Mouse (Mus musculus) gastrocnemius, adult 2 months (tissue): ENCODE data around the gene Plod1. TPM values are rescaled to one million over a fixed set of nuclear protein-coding genes. Genes with fewer than 3 reads are reported as not detected.
"Not testable (repeated sequence)": the region's sequence is repeated elsewhere in the genome, so short reads cannot be mapped to it uniquely, and the experiment has no call there.

Experiments
- DNase-seq: peaks from one replicate; pipeline ENCODE4 v3.0.0; 2022
- H3K27ac ChIP-seq: fragments of 200-600 bp; 2 replicates; pipeline ENCODE4 v1.8.1; 2022; ENCODE audit warnings: mild to moderate bottlenecking
- H3K4me3 ChIP-seq: fragments of 200-600 bp; 2 replicates; pipeline ENCODE4 v1.8.1; 2022; ENCODE audit warnings: mild to moderate bottlenecking, moderate library complexity
- CTCF ChIP-seq: fragments of 200-600 bp; IDR thresholded peaks from 2 replicates; pipeline ENCODE4 v1.8.1; 2022; ENCODE audit warnings: antibody characterized with exemption, mild to moderate bottlenecking, moderate library complexity
- intact Hi-C: fragments of 180-260 bp; cut with DNase I; formaldehyde crosslinking; loops from one replicate; pipeline ENCODE4 v1.15.1; 2025
- total RNA-seq, 2 experiments: library from RNA; stranded (reverse); gene quantifications; 2 replicates each; pipeline ENCODE4 v1.2.3; 2021

Gene Plod1
- total RNA-seq, 2 experiments from 2014 or later, result 17.1 to 25.9 TPM

DNA sequence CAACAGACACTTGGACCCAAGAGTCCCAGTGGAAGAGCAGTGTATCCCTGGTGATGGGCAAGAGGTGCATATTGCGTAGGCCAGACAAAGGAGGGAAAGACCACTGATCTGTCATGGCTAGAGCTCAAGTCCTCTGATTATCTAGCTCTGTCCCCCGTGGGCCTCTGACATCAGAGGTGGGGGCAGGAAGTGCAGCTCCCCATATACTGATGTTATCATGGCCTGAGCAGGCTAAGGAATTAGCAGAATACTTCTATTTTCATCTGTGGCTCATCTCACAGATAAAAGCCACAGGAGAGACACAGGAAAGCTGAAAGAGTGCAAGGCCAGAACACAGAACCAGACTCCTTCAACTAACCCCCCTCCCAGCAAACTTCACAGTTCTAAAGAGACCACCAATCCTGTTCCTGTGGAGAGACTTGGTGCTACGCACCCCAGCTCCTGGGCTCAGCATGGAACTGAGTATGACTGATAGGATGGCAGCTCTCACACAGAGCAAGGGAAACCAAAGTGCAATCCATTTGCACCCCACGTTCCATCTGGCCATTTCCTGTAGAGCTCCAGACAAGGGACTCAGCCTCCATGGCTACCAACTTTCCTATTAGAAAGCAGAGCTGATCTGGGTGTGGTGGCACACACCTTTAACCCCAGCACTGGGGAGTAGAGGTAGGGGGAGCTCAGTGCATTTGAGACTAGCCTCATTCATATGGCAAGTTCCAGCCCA, 60.6 kb downstream of the Plod1 start:
- no peak for DNase-seq
- intact Hi-C loops, result no loop called here
- H3K27ac ChIP-seq, result no peak overlapping the region
- H3K4me3 ChIP-seq, result no peak overlapping the region
- no peak for TF ChIP-seq CTCF

DNA sequence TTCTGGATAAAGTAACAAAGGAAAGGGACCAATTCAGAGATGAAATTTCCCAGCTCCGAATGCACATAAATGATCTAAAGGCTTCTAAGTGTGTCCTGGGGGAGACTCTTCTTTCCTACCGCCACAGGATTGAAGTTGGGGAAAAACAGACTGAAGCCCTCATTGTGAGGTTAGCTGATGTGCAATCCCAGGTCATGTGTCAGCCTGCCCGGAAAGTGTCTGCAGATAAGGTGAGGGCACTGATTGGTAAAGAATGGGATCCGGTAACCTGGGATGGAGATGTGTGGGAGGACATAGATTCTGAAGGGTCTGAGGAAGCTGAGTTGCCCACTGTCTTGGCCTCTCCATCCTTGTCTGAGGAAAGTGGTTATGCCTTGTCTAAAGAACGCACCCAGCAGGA, 67.3 kb downstream of the Plod1 start:
- no peak for TF ChIP-seq CTCF
- peak overlapping the region; percentile 96 for H3K4me3 ChIP-seq
- no peak for DNase-seq
- intact Hi-C loops, result loop anchor here (2.0 kb wide), 1 partner anchor 28 kb away; no protein-coding TSS in a partner anchor
- H3K27ac ChIP-seq, result peak overlapping the region; percentile 91

DNA sequence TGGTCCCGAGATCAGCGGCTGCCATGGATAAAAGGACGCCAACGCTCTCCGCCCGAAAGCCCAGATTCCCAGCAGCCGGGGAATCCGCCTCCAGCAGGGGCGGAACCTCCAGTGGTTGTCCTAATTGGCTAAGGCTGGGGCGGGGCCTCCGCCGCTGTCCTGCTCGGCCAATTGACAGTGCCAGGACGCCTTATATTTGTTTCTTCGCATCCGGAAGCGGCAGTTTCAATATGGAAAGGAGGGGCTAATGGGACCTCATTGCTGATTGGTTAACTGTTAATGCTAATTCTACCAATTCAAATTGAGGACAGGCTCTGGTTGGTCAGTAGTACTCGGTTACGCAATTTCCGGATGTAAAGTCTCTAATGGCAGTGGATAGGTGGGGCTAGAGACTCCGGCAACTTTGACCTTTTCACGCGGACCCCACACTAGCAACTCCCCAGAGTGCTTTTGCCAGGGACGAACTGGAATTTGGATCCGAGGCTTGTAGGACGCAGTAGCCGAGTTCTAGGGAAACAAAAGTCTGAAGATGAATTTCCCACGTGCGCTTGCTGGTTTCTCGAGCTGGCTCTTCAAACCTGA, 68.0 kb downstream of the Plod1 start, which contains the start of the genes Miip and Fv1:
Gene Miip, minus strand, starts transcription at position 367 of the 582 bp plus-strand sequence.
Gene Fv1, plus strand, starts transcription at position 530 of the 582 bp plus-strand sequence.
- Histone ChIP-seq H3K27ac (peak within 1 kb of the TSS; percentile 91), H3K4me3 (peak within 1 kb of the TSS; percentile 96)
- peak; percentile 9; the same call in 1 of the 2 replicates for TF ChIP-seq CTCF
- intact Hi-C loops, result loop anchor here (2.0 kb wide), 1 partner anchor 28 kb away; no protein-coding TSS in a partner anchor
- peak; percentile 97 for DNase-seq

DNA sequence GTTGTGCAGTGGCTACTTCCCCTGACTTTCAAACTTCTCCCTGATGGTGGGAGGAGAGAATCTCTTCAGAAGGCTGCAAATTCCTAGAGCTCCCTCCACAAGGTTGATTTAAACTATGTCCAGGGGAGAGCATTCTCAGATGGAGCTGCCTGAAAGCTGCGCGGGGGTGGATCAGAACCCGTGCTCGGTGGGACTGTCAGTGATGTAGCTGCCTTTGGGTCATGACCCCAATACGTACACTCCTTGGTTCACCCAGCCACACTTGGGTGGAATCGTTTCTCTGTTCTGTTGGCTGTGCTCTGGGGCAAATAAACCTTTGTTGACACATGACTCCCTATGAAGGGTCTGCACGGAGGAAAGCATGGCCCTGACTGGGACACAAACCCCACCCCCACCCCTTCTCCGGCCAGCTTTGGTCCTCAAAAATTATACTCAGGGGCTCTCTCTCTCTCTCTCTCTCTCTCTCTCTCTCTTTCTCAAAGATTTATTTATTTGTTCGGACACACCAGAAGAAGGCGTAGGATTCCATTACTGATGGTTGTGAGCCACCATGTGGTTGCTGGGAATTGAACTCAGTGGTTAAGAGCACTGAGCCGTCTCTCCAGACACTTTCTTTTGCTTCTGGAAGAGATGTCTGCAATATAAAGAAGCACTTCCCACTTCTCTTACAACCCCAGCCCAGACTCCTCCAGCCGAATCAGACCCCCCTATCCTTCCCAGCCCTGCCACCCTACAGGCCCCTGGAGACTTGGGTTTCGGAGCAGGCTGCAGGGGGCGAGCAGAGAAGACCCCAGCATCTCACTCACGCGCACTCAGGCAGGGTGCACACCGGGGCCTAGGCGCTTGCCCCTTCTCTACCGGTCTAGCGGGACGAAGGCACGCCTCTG, 68.8 kb downstream of the Plod1 start:
- intact Hi-C loops, result loop anchor here (2.0 kb wide), 1 partner anchor 29 kb away; no protein-coding TSS in a partner anchor
- TF ChIP-seq CTCF, result no peak
- peak overlapping the region; percentile 96 for H3K4me3 ChIP-seq
- peak overlapping the region; percentile 91 for H3K27ac ChIP-seq
- no peak for DNase-seq

DNA sequence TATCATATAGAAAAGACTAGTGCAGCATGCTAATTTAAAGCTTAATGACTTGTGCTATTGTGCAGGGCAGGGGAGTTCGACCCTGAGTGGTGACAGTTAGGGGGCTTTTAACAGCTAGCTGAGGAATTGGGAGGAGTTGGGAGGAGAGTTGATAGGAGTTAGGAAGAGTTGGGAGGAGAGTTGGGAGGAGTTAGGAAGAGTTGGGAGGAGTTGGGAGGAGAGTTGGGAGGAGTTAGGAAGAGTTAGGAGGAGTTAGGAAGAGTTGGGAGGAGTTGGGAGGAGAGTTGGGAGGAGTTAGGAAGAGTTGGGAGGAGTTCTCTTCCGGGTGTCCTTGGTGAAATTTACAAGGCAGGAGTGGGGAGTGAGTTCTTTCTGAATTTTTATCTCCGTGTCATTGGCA, 69.8 kb downstream of the Plod1 start:
- DNase-seq, intact Hi-C loops, H3K4me3 ChIP-seq, H3K27ac ChIP-seq: not testable (repeated sequence)

DNA sequence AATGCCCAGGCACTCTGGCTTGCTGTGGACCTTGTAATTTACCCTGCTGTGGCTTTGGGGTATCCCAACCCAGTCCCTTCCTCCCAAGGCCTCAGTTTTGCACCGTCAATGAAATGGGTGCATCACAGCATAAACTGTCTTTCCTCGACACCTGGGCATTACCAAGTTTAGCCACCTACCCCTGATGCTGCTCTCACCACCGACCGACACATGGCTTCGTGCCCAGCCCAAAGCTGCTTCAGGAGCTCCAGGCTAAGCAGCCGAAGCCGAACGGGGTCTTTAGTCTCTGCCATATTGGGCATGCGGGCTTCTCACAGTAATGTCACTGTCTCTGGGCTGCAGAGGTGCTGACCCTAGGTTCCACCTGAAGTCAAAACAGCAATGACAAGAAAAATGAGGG, 70.5 kb downstream of the Plod1 start:
- DNase-seq, result no peak
- H3K27ac ChIP-seq, result no peak overlapping the region
- intact Hi-C loops, result no loop called here
- no peak overlapping the region for H3K4me3 ChIP-seq
- no peak for TF ChIP-seq CTCF

DNA sequence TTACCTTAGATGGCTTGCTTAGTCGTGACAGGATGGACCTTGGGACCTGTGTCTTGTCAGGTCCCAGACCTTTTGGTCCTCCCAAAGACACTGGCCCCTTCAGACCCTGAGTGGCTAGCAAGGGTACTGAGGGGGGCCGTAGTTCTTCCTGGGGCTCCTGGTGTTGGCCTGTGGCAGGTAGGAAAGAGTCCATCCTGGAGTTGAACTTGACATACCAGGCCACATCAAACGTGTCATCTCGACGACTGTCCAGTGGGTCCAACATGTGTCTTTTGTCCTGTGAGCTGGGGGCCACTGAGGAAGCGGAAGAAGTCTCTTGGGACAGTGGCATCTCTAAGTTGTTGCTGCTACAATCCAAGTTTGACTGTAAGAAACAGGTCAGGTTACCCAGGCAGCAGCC, 70.9 kb downstream of the Plod1 start:
- Histone ChIP-seq H3K27ac (no peak overlapping the region), H3K4me3 (no peak overlapping the region)
- intact Hi-C loops, result no loop called here
- DNase-seq, result no peak
- no peak for TF ChIP-seq CTCF

DNA sequence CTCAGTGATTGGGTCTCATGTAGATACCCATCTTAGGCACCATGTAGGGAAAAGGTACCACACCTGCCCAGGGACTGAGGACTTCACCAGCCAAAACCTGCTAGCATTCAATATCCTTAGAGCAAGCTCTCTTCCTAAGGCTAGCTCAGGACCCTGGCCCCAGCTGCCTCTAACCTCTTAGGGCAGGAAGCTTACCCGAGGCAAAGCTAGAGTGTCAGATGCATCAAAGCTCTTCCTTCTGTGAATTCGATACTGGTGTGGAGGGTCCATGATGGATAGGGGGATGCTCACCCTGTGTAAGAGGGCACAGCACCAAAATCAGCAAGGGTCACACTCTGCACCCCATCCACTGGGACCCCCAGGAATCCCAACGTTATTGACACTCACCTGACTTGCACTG, 74.5 kb downstream of the Plod1 start:
- no peak for DNase-seq
- H3K4me3 ChIP-seq, result no peak overlapping the region
- no peak overlapping the region for H3K27ac ChIP-seq
- no peak for TF ChIP-seq CTCF
- intact Hi-C loops, result no loop called here

Other genes with a start within 250 kb of the Plod1 start
- gene Zfp534, start 234.2 kb downstream of the Plod1 start, total RNA-seq, result not detected
- gene Zfp984, start 127.0 kb downstream of the Plod1 start, total RNA-seq, result 1 to 10 TPM; 1.1 TPM
- 1 to 10 TPM; 8.6 to 9.5 TPM for gene Zfp933, start 88.4 kb downstream of the Plod1 start, total RNA-seq
- 1 to 10 TPM; 5.1 to 5.5 TPM for gene Miip, start 68.0 kb downstream of the Plod1 start, total RNA-seq
- 1 to 10 TPM; 7.3 to 7.7 TPM for gene Fv1, start 67.8 kb downstream of the Plod1 start, total RNA-seq
- 100 to 1,000 TPM; 416 to 452 TPM for gene Mfn2, start 32.1 kb downstream of the Plod1 start, total RNA-seq
- 10 to 100 TPM; 17.0 to 21.5 TPM for gene 2510039O18Rik, start 4.1 kb upstream of the Plod1 start, total RNA-seq
- gene Nppb, start 49.0 kb upstream of the Plod1 start, total RNA-seq, result not detected
- gene Nppa, start 64.0 kb upstream of the Plod1 start, total RNA-seq, result not detected
- gene Clcn6, start 102.1 kb upstream of the Plod1 start, total RNA-seq, result 1 to 10 TPM; 4.7 to 5.0 TPM
- gene Mthfr, start 102.3 kb upstream of the Plod1 start, total RNA-seq, result 10 to 100 TPM in 1 of 2 experiments, 1 to 10 TPM in 1; 6.9 to 14.2 TPM
- 10 to 100 TPM in 1 of 2 experiments, 1 to 10 TPM in 1; 9.8 to 12.6 TPM for gene Agtrap, start 151.3 kb upstream of the Plod1 start, total RNA-seq
- gene Mad2l2, start 193.6 kb upstream of the Plod1 start, total RNA-seq, result 10 to 100 TPM; 10.3 to 18.0 TPM
- under 1 TPM in 1 of 2 experiments, not detected in 1; 0.03 TPM for gene Draxin, start 193.9 kb upstream of the Plod1 start, total RNA-seq
- gene Fbxo6, start 215.4 kb upstream of the Plod1 start, total RNA-seq, result 10 to 100 TPM; 36.8 to 46.4 TPM
- gene Fbxo44, start 223.7 kb upstream of the Plod1 start, total RNA-seq, result 1 to 10 TPM; 7.5 to 9.7 TPM
- under 1 TPM in 1 of 2 experiments, not detected in 1; 0.43 TPM for gene Fbxo2, start 223.9 kb upstream of the Plod1 start, total RNA-seq